Mouse (Mus musculus) lung, postnatal 0 days (tissue): ENCODE data around the gene Tefm. TPM values are rescaled to one million over a fixed set of nuclear protein-coding genes. Genes with fewer than 3 reads are reported as not detected.

Experiments used
- ATAC-seq: fragments of 200-750 bp; cut with Nextera tagmentation; 2 replicates; pipeline ENCODE4 v1.8.0; 2017; ENCODE audit warnings: moderate library complexity
- DNase-seq: peaks from one replicate; pipeline ENCODE4 v3.0.0-alpha.2; 2016; ENCODE audit warnings: low spot score
- H3K27ac ChIP-seq: fragments of 300-500 bp; sonication (generic); 2 replicates; pipeline ENCODE4 v1.5.1; 2014; ENCODE audit warnings: antibody characterized with exemption, mild to moderate bottlenecking, low read length, mixed read lengths
- H3K27me3 ChIP-seq: fragments of 300-500 bp; sonication (generic); replicated peaks from 2 replicates; pipeline ENCODE4 v1.6.1; 2014; ENCODE audit warnings: low read length, mixed read lengths; ENCODE audit not compliant: insufficient read depth
- H3K36me3 ChIP-seq: fragments of 300-500 bp; sonication (generic); 2 replicates; pipeline ENCODE4 v1.6.1; 2014; ENCODE audit warnings: low read length, mixed read lengths; ENCODE audit not compliant: insufficient read depth
- H3K4me1 ChIP-seq: fragments of 300-500 bp; sonication (generic); 2 replicates; pipeline ENCODE4 v1.6.1; 2014; ENCODE audit warnings: antibody characterized with exemption, low read depth, low read length, mixed read lengths; ENCODE audit not compliant: insufficient read depth
- H3K4me2 ChIP-seq: fragments of 300-500 bp; sonication (generic); replicated peaks from 2 replicates; pipeline ENCODE4 v1.6.1; 2014; ENCODE audit warnings: low read depth, mild to moderate bottlenecking, low read length, moderate library complexity, mixed read lengths
- H3K4me3 ChIP-seq: fragments of 300-500 bp; sonication (generic); 2 replicates; pipeline ENCODE4 v1.5.1; 2014; ENCODE audit warnings: low read depth, low read length
- H3K9ac ChIP-seq: fragments of 300-500 bp; sonication (generic); replicated peaks from 2 replicates; pipeline ENCODE4 v1.6.1; 2014; ENCODE audit warnings: low read depth, mild to moderate bottlenecking
- H3K9me3 ChIP-seq: fragments of 300-500 bp; sonication (generic); 2 replicates; pipeline ENCODE4 v1.6.1; 2016; ENCODE audit warnings: low read length, mixed read lengths
- CTCF ChIP-seq: IDR thresholded peaks from 2 replicates; pipeline ENCODE4 v1.5.1; 2016; ENCODE audit warnings: antibody characterized with exemption, mild to moderate bottlenecking
- EP300 ChIP-seq: IDR thresholded peaks from 2 replicates; pipeline ENCODE4 v1.6.1; 2016; ENCODE audit warnings: antibody characterized with exemption, mild to moderate bottlenecking, control low read depth
- WGBS: fragments of 180-500 bp; shearing (Covaris S2); extraction: QIAGEN DNeasy Blood & Tissue Kit; methylation state at CpG from one replicate; pipeline ENCODE4 v1.1.7; 2014; 5-methylcytosine and 5-hydroxymethylcytosine counted together
- polyA plus RNA-seq: library from polyadenylated mRNA; unstranded; fragments of >200 nt; fragmentation: Nextera tagmentation; extraction: Ambion mirVana; gene quantifications from 2 replicates; pipeline ENCODE4 v1.2.1, GENCODE M21; 2015

The Tefm gene
- polyA plus RNA-seq, 1 experiment from 2014 or later: 19.5 TPM

- Histone ChIP-seq H3K36me3 (no peaks in the 10 kb centered on the region), H3K9ac (no peak overlapping the region), H3K4me2 (no peak overlapping the region), H3K4me1 (no peaks in the 10 kb centered on the region), H3K4me3 (no peak overlapping the region), H3K27me3 (no peaks in the 10 kb centered on the region), H3K27ac (no peak overlapping the region), H3K9me3 (no peaks in the 10 kb centered on the region)
- no peak for DNase-seq
- no peak for ATAC-seq
- no peak for TF ChIP-seq EP300
- TF ChIP-seq CTCF: no peak
- 66% methylated on average over 4 of the region's 4 CpGs for WGBS
Measured at GRCm38 (mm10) chr11:80171884-80172283, 29.9 kb upstream of the Tefm start.

GRCm38 (mm10) chr11:80170351-80170750 is 28.4 kb upstream of the Tefm start:
- Histone ChIP-seq H3K27me3 (no peaks in the 10 kb centered on the region), H3K9me3 (no peaks in the 10 kb centered on the region), H3K4me2 (no peak overlapping the region), H3K4me3 (no peak overlapping the region), H3K36me3 (no peaks in the 10 kb centered on the region), H3K4me1 (no peaks in the 10 kb centered on the region), H3K9ac (no peak overlapping the region), H3K27ac (no peak overlapping the region)
- DNase-seq: no peak
- ATAC-seq: no peak
- 61% methylated on average over 5 of the region's 5 CpGs for WGBS
- TF ChIP-seq CTCF (no peak), EP300 (no peak)

- WGBS: 68% methylated on average over 3 of the region's 3 CpGs
- Histone ChIP-seq H3K27ac (no peak overlapping the region), H3K4me2 (no peak overlapping the region), H3K9ac (no peak overlapping the region), H3K9me3 (no peaks in the 10 kb centered on the region), H3K36me3 (no peaks in the 10 kb centered on the region), H3K4me3 (no peak overlapping the region), H3K4me1 (no peaks in the 10 kb centered on the region), H3K27me3 (no peaks in the 10 kb centered on the region)
- TF ChIP-seq CTCF (no peak), EP300 (no peak)
- DNase-seq (no peak), ATAC-seq (no peak)
Measured at GRCm38 (mm10) chr11:80169629-80170028, 27.7 kb upstream of the Tefm start.

- Histone ChIP-seq H3K4me2 (no peak overlapping the region), H3K4me1 (no peaks in the 10 kb centered on the region), H3K4me3 (no peak overlapping the region), H3K27ac (no peak overlapping the region), H3K36me3 (no peaks in the 10 kb centered on the region), H3K27me3 (no peaks in the 10 kb centered on the region), H3K9me3 (no peaks in the 10 kb centered on the region), H3K9ac (no peak overlapping the region)
- 66% methylated on average over 4 of the region's 4 CpGs for WGBS
- DNase-seq: no peak
- no peak for TF ChIP-seq EP300
- no peak for TF ChIP-seq CTCF
- ATAC-seq: peak; percentile 52
Measured at GRCm38 (mm10) chr11:80168611-80169249, 26.8 kb upstream of the Tefm start.

GRCm38 (mm10) chr11:80168121-80168520 is 26.1 kb upstream of the Tefm start:
- H3K4me3 ChIP-seq: no peak overlapping the region
- TF ChIP-seq EP300 (no peak), CTCF (no peak)
- H3K9ac ChIP-seq: no peak overlapping the region
- H3K4me2 ChIP-seq: no peak overlapping the region
- H3K36me3 ChIP-seq: no peaks in the 10 kb centered on the region
- DNase-seq (no peak), ATAC-seq (no peak)
- H3K27ac ChIP-seq: no peak overlapping the region
- H3K27me3 ChIP-seq: no peaks in the 10 kb centered on the region
- no peaks in the 10 kb centered on the region for H3K9me3 ChIP-seq
- 88% methylated on average over 9 of the region's 9 CpGs for WGBS
- H3K4me1 ChIP-seq: no peaks in the 10 kb centered on the region

- Histone ChIP-seq H3K4me2 (no peak overlapping the region), H3K36me3 (no peaks in the 10 kb centered on the region), H3K9me3 (no peaks in the 10 kb centered on the region), H3K9ac (no peak overlapping the region), H3K4me1 (no peaks in the 10 kb centered on the region), H3K27ac (no peak overlapping the region), H3K4me3 (no peak overlapping the region), H3K27me3 (no peaks in the 10 kb centered on the region)
- TF ChIP-seq CTCF (no peak), EP300 (no peak)
- ATAC-seq (no peak), DNase-seq (no peak)
- 67% methylated on average over 2 of the region's 2 CpGs for WGBS
Measured at GRCm38 (mm10) chr11:80164224-80164623, 22.2 kb upstream of the Tefm start.
